Mouse (Mus musculus) neural tube, postnatal 0 days (tissue): ENCODE results near the gene Megf9. TPM values are rescaled to one million over a fixed set of nuclear protein-coding genes. Genes with fewer than 3 reads are reported as not detected.

Experiments
- polyA plus RNA-seq: library from polyadenylated mRNA; unstranded; fragments of >200 nt; fragmentation: Nextera tagmentation; extraction: Ambion mirVana; gene quantifications from 2 replicates; pipeline ENCODE4 v1.2.1, GENCODE M21; 2015

Gene Megf9
- polyA plus RNA-seq: 27.8 and 30.1 TPM in 2 replicates

DNA sequence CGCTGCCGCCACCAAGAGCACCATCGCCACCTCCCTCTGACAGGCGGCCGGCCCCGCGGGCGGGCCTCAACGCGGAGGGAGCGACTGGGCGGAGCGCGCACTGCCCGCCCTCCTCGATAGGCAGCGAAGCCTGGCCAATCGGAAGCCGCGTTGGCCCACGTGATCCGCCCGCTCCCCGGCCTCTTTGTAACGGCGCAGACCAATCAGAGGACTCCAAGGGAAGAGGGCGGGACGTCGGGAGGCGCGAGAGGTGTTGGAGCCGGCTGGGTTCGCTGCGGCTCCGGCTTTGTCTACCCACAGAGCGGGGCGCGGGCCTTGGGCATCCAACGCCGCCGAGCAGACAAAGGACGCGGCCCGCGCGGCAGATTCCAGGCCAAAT lies at the start of gene Megf9:
TSS of gene Megf9 (minus strand) at position 105 of the 379 bp plus-strand sequence.

DNA sequence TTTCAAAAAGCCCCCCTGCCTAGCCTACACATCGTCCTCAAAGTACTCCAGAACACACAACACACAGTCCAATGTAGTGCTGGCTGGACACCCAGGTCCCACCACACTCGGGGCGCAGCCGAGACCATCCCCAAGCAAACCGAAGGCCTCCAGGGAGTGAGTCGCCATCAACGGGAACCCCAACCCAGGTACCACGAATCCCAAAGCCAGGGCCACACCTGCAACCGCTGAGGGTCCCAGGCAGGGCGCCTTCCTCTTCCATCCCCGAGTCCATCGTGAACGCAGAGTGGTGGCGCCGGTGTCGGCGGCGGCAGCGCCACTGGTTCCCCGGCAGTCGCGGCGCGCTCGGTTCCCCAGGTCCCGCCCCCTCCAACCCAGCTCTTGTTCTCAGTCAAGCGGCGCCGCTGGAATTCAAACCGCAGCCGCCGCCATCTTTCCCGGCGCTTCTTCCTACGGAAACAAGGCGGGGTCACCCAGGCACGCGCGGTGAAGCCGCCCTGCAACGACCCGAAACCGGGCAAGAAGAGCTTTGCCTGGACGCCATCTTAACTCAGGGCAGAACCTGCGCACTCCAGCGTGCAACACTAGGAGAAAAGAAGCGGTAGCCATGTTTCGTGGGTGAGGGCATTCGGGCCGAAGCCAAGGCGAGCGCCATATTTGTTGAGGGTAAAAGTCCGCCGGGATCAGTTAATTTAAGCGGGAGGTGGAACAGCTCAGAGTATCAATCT lies 124.6 kb downstream of the Megf9 start, which contains the start of gene Cdk5rap2:
TSS of gene Cdk5rap2 (minus strand) at position 450 of the 728 bp plus-strand sequence.

Other genes with a start within 250 kb of the Megf9 start
- 8.5 and 9.0 TPM in 2 replicates for gene Cdk5rap2, start 124.6 kb downstream of the Megf9 start, polyA plus RNA-seq